Mouse (Mus musculus) liver, adult 2 months (tissue): ENCODE measurements around the gene Pdzd2.

ENCODE experiments used
- CTCF ChIP-seq: fragments of 200-500 bp; IDR thresholded peaks from 2 replicates; pipeline ENCODE4 v1.5.1; 2011; ENCODE audit warnings: low read depth, low read length, control low read depth
- POLR2A ChIP-seq: fragments of 200-500 bp; IDR thresholded peaks from 2 replicates; pipeline ENCODE4 v1.6.1; 2011; ENCODE audit warnings: low read length, control low read depth; ENCODE audit not compliant: insufficient read depth; ENCODE audit errors: extremely low read depth

GRCm38 (mm10) chr15:12760747-12761146 is 21.0 kb upstream of the Pdzd2 start:
- TF ChIP-seq POLR2A = no peak
- no peak for TF ChIP-seq CTCF
